Mouse (Mus musculus) stomach, embryonic 16.5 days (tissue): ENCODE results near the gene Fbh1. TPM values are rescaled to one million over a fixed set of nuclear protein-coding genes. Genes with fewer than 3 reads are reported as not detected.

Experiments
- polyA plus RNA-seq: library from polyadenylated mRNA; unstranded; fragments of >200 nt; fragmentation: Nextera tagmentation; extraction: Ambion mirVana; gene quantifications from 2 replicates; pipeline ENCODE4 v1.2.1, GENCODE M21; 2015

Fbh1 gene
- polyA plus RNA-seq, 1 experiment from 2014 or later, result 120 TPM

Other genes starting within 250 kb of the Fbh1 start
- 16.1 and 20.6 TPM in 2 replicates for gene Pfkfb3, start 223.5 kb downstream of the Fbh1 start, polyA plus RNA-seq
- gene Rbm17, start 173.4 kb downstream of the Fbh1 start, polyA plus RNA-seq, result 121 TPM in 2 replicates
- not detected in 2 replicates for gene Gm17490, start 151.3 kb downstream of the Fbh1 start, polyA plus RNA-seq
- gene Il2ra, start 134.8 kb downstream of the Fbh1 start, polyA plus RNA-seq, result not detected in 2 replicates
- 1.8 and 3.2 TPM in 2 replicates for gene Il15ra, start 72.3 kb downstream of the Fbh1 start, polyA plus RNA-seq
- gene Ankrd16, start 294 bp upstream of the Fbh1 start, polyA plus RNA-seq, result 46.3 and 49.2 TPM in 2 replicates